42 mouse cellular contexts compared by ENCODE assay signal in genomic region chr6:129438033-129438432, GRCm38 (mm10). TPM values are rescaled to one million over a fixed set of nuclear protein-coding genes. Genes with fewer than 3 reads are reported as not detected.
"Had no signal": no experiment of that assay in that cellular context is flagged by ENCODE, and none has a peak within 500 bp of the region (broad histone marks: within the 10 kb centered on the region; RNA-seq: fewer than 3 reads in every experiment).

No protein-coding gene starts in this region.

- H3K36me3 ChIP-seq: limb, embryonic 10.5 days; limb, embryonic 12.5 days; limb, embryonic 13.5 days; limb, embryonic 15.5 days; liver, embryonic 12.5 days; liver, embryonic 13.5 days; liver, embryonic 15.5 days; lung, embryonic 15.5 days; midbrain, embryonic 10.5 days; midbrain, embryonic 12.5 days; midbrain, embryonic 13.5 days; midbrain, embryonic 15.5 days had no signal

- DNase-seq: left cerebral cortex, postnatal 4 days; liver; liver, embryonic 13.5 days; liver, postnatal 0 days; lung, adult 18-20 months; lung, adult 2 months; lung, embryonic 14.5 days; lung, postnatal 10 days; lung, postnatal 14 days; lung, postnatal 36 days; lung, postnatal 4 days; midbrain, embryonic 14.5 days had no signal

- H3K9me3 ChIP-seq: limb, embryonic 10.5 days; limb, embryonic 12.5 days; limb, embryonic 13.5 days; limb, embryonic 15.5 days; liver, embryonic 12.5 days; liver, embryonic 13.5 days; liver, embryonic 15.5 days; lung, embryonic 15.5 days; megakaryocyte, embryonic 14.5 days; midbrain, embryonic 10.5 days; midbrain, embryonic 12.5 days; midbrain, embryonic 13.5 days; midbrain, embryonic 15.5 days had no signal

- H3K4me3 ChIP-seq: limb, embryonic 10.5 days; limb, embryonic 12.5 days; limb, embryonic 13.5 days; limb, embryonic 15.5 days; liver, embryonic 12.5 days; liver, embryonic 13.5 days; liver, embryonic 15.5 days; lung, embryonic 15.5 days; megakaryocyte, embryonic 14.5 days; midbrain, embryonic 10.5 days; midbrain, embryonic 12.5 days; midbrain, embryonic 13.5 days; midbrain, embryonic 15.5 days; myocyte had no signal

- H3K27ac ChIP-seq: limb, embryonic 10.5 days; limb, embryonic 12.5 days; limb, embryonic 13.5 days; limb, embryonic 15.5 days; liver, embryonic 12.5 days; liver, embryonic 13.5 days; liver, embryonic 14.5 days; liver, embryonic 15.5 days; lung, embryonic 15.5 days; macrophage; midbrain, embryonic 10.5 days; midbrain, embryonic 12.5 days; midbrain, embryonic 13.5 days; midbrain, embryonic 15.5 days had no signal

- H3K27me3 ChIP-seq: limb, embryonic 12.5 days; limb, embryonic 13.5 days; limb, embryonic 15.5 days; liver, embryonic 12.5 days; liver, embryonic 13.5 days; liver, embryonic 15.5 days; lung, embryonic 15.5 days; megakaryocyte, embryonic 14.5 days; midbrain, embryonic 12.5 days; midbrain, embryonic 13.5 days; midbrain, embryonic 15.5 days had no signal

- H3K4me1 ChIP-seq: limb, embryonic 10.5 days; limb, embryonic 12.5 days; limb, embryonic 13.5 days; limb, embryonic 15.5 days; liver, embryonic 12.5 days; liver, embryonic 13.5 days; liver, embryonic 15.5 days; lung, embryonic 15.5 days; midbrain, embryonic 10.5 days; midbrain, embryonic 12.5 days; midbrain, embryonic 13.5 days; midbrain, embryonic 15.5 days had no signal

- H3K9ac ChIP-seq: limb, embryonic 12.5 days; limb, embryonic 13.5 days; limb, embryonic 15.5 days; liver, embryonic 12.5 days; liver, embryonic 13.5 days; liver, embryonic 14.5 days; liver, embryonic 15.5 days; liver, postnatal 0 days; lung, embryonic 14.5 days; lung, embryonic 15.5 days; midbrain, embryonic 12.5 days; midbrain, embryonic 13.5 days; midbrain, embryonic 15.5 days had no signal

- H3K4me2 ChIP-seq: limb, embryonic 12.5 days; limb, embryonic 13.5 days; limb, embryonic 15.5 days; liver, embryonic 11.5 days; liver, embryonic 12.5 days; liver, embryonic 13.5 days; liver, embryonic 15.5 days; lung, embryonic 14.5 days; lung, embryonic 15.5 days; midbrain, embryonic 11.5 days; midbrain, embryonic 12.5 days; midbrain, embryonic 13.5 days; midbrain, embryonic 15.5 days had no signal

RNA-seq across cellular contexts. Expression of gene Clec1a, which starts 13.8 kb away (rescaled TPM):
- total RNA-seq: megakaryocyte-erythroid progenitor cell, adult 5-6 weeks had no signal

RNA-seq across cellular contexts. Expression of gene Clec9a, which starts 29.4 kb away (rescaled TPM):
- total RNA-seq: left cerebral cortex, postnatal 10 days; left cerebral cortex, postnatal 14 days; left cerebral cortex, postnatal 25 days; left cerebral cortex, postnatal 36 days; left cerebral cortex, postnatal 4 days; midbrain, postnatal 0 days had no signal
- polyA plus RNA-seq: myocyte had no signal

RNA-seq across cellular contexts. Expression of gene Clec1b, which starts 40.9 kb away (rescaled TPM):
- total RNA-seq: left cerebral cortex, postnatal 25 days; megakaryocyte-erythroid progenitor cell, adult 5-6 weeks; midbrain, postnatal 0 days had no signal
- polyA plus RNA-seq: myocyte had no signal

RNA-seq across cellular contexts. Expression of gene Clec12b, which starts 52.4 kb away (rescaled TPM):
- total RNA-seq: left cerebral cortex, postnatal 10 days; left cerebral cortex, postnatal 14 days; left cerebral cortex, postnatal 25 days; left cerebral cortex, postnatal 36 days; left cerebral cortex, postnatal 4 days; liver, adult 2 months; megakaryocyte progenitor cell, adult 5-6 weeks; megakaryocyte, adult 5-6 weeks; megakaryocyte-erythroid progenitor cell, adult 5-6 weeks; midbrain, postnatal 0 days; monocyte, adult 5-6 weeks had no signal
- polyA plus RNA-seq: limb, embryonic 10.5 days; limb, embryonic 11.5 days; limb, embryonic 12.5 days; limb, embryonic 15.5 days; liver, adult 2 months; liver, embryonic 11.5 days; liver, embryonic 12.5 days; liver, embryonic 16.5 days; macrophage; midbrain, embryonic 10.5 days; midbrain, embryonic 11.5 days; midbrain, embryonic 12.5 days; myocyte; neural tube, embryonic 11.5 days had no signal
